Mouse (Mus musculus): ENCODE results near the gene Ddx19b.
A peak's percentile ranks its signal among the peaks of the same experiment; 100 is the strongest.
"Not testable (repeated sequence)": the region's sequence is repeated elsewhere in the genome, so short reads cannot be mapped to it uniquely, and the experiment has no call there.

Ddx19b gene

GRCm38 (mm10) chr8:111031572-111031971, at the start of gene Ddx19b:
Gene Ddx19b (minus strand): TSS chr8:111031751.
- no peak for DNase-seq (ENCODE audit: low spot score)

DNA sequence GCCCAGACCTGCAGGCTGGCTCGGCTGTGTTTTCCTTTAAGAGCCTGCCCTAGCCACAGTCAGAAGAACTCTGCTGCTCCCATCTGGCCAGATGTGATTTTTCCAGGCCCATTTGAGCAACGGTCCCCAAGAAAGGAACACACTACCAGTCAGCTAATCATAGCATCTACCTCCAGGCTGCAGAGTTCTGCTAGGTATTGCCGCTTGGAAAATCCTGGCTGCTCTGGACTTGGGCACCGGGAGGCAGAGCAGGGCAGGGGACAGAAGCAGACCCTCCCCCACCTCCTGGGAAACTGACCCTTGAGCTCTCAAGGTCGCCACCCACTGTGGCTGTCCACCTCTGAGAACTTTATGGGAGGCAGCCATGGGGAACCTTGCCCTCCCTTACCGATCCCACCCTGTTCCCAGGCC, 48.3 kb upstream of the Ddx19b start:
- DNase-seq (ENCODE audit: low spot score) = no peak

DNA sequence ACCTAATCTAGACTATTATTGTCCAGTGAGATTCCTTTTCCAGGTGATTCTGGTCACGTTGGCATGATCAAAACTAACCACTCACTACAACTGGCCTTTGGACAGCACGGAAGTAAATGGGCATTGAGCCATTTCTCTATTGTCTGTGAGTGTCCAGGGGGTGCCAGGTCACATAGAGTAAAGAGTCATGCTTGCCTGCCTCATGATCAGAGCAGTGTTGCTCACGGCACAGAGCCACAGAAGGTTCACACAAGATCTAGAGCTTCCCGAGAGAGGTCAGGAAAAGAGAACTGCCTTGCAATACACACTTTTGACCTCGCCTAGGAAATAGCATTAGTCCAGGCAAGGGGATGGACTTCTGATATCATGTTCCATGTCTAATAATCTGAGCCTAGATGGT, 47.9 kb upstream of the Ddx19b start:
- DNase-seq (ENCODE audit: low spot score) = no peak

DNA sequence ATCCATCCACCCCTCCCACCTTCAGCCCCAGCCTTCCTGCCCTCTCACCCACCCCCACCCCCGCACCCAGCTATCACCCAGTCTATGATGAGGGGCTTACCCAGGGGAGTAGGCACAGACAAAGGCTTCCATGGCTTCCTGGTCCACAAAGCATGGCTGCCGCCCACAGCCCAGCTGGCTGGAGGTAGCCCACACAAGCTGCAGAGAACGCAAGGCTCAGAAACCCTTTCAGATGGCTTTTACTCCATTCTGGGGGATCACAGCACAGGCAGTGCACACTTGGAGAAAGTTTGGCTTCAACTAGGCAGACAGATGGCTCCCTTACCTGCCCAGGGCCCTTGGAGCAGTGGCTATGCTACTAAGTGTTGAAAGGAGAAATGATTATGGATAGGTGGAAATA, 44.4 kb upstream of the Ddx19b start:
- DNase-seq (ENCODE audit: low spot score) = no peak

DNA sequence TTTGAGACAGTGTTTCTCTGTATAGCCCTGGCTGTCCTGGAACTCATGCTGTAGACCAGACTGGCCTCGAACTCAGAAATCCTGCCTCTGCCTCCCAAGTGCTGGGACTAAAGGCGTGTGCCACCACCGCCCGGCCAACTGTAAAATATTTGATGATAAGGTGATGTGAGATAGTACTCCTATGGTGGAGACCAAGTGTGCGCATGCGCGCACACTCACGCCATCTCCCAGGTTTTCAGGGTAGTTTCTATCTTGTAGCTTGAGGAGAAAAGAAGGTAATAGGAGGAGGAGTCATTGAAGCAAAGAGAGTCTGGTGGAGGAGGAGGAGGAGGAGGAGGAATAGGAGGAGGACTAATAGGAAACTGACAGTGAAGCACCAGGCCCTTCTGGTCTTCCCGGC, 37.1 kb upstream of the Ddx19b start:
- DNase-seq (ENCODE audit: low spot score) = not testable (repeated sequence)

DNA sequence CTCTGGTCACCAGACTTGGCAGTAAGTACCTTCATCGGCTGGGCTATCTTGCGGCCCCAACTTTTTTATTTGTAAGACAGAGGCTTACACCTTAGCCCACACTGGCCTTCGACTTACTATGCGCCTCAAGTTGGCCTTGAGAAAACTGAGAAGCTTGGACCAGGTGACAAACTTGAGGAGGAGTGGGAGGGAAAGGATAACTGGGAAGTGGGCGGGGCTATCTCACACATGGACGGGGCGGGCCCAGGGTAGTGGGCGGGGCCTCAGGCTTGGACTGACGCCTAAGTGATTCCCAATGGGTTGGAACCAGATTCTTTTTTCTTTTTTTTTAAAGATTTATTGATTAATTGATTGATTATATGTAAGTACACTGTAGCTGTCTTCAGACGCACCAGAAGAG, 35.9 kb upstream of the Ddx19b start:
- no peak for DNase-seq (ENCODE audit: low spot score)

DNA sequence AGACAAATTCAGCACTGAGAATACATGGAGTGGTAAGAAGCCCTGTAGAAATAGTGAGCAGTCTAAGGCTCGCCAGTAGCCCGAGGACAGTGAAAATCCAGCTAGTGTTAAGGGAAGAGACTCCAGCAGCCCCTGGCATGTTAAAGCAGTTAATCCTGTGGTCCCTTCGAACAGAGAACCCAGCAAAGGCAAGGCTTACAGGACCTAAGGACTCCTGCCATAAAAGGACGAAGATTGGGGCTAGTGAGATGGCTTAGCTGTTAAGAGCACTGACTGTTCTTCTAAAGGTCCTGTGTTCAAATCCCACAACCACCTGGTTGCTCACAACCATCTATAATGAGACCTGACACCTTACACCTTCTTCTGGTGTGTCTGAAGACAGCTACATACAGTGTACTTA, 34.8 kb upstream of the Ddx19b start:
- no peak for DNase-seq (ENCODE audit: low spot score)

DNA sequence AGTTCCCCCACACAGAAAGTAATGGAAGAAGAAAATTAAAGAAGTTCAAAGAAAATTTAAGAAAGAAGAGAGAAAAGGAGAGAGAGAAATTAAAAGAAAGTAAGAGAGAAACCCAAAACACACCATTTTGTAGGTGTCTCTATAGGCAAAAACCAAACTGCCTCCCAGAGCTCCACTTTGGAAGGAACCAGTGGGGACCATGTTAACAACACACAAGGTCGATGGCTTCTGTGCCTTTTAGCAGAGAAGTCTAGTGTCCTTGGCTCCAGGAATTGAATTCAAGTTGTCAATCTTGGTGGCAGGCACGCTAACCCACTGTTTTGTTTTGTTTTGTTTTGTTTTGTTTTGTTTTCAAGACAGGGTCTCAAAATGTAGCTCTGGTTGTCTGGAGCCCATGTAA, 31.3 kb upstream of the Ddx19b start:
- no peak for DNase-seq (ENCODE audit: low spot score)

DNA sequence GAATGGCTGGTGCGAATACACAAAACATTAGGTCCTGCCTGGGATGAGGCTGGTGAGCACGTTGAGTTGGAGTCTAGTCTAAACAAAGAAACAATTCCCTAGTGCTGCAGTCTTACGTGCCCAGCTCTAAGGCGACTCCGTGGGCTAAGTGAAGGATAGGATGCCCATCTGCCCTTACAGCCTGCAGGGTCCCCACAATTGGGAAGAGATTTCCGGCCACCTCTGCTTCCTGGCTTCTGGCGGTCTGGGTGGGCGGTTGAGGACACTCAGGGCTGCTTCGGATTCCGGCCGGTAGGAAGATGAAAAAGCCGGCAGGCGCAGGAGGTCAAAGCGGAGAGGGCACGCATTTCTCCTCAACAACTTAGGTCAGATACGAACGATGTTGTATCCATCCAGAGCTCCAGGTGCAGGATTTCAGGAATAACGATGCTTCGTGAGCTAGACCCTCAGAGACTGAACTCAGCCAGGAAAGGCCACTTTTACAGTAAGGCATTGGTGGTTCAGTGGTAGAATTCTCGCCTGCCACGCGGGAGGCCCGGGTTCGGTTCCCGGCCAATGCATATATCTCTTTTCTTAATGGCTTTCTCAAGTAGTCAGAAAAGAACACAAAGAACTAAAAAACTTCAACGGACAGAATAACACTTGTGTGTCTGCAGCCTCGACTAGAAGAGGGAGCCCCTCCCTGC, 30.7 kb upstream of the Ddx19b start:
- DNase-seq (ENCODE audit: low spot score) = peak; percentile 86

DNA sequence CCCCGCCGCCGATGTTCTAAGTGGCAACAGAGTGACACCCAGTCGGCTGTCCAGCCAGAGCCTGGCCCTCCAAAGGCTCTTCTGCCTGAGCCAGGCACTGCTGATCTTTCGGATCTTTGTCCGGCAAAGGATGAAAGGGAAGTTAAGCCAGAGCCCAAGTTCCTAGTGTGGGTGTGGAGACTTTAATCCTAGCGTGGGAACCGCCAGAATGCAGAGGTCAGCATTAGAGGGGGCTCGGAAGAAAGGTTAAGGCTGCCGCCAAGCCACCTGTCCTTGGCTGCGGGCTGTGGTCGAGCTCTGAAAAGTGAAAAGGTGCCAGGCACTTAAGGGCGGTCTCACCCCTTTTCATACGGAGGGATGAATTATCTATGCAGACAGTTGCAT, 30.1 kb upstream of the Ddx19b start:
- DNase-seq (ENCODE audit: low spot score) = no peak

- no peak for DNase-seq (ENCODE audit: low spot score)
These were observed 27.5 kb upstream of the Ddx19b start for GRCm38 (mm10) chr8:111058946-111059572.

- no peak for DNase-seq (ENCODE audit: low spot score)
These were observed 25.2 kb upstream of the Ddx19b start for GRCm38 (mm10) chr8:111056691-111057293.

DNA sequence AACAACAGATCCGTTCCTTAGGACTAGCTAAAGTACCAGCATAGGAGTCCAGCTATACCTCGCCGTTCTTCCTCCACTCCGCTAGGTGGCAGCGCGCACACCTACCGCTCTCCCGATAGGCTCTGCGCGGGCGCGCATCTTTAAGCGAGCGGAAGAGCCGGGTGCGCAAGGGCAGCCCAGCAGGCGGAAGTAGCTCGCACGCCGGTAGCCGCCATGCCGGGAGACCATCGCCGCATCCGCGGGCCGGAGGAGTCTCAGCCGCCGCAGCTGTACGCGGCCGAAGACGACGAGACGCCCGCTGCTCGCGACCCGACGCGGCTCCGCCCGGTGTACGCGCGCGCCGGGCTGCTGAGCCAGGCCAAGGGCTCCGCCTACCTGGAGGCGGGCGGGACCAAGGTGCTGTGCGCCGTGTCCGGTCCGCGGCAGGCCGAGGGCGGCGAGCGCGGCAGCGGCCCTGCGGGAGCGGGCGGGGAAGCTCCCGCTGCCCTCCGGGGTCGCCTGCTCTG, 24.7 kb upstream of the Ddx19b start, which contains the start of gene Exosc6:
Gene Exosc6 (plus strand): TSS at position 182 of the 506 bp plus-strand sequence.
- peak; percentile 93 for DNase-seq (ENCODE audit: low spot score)

GRCm38 (mm10) chr8:111055661-111056060, 24.1 kb upstream of the Ddx19b start:
- DNase-seq (ENCODE audit: low spot score) = no peak

DNA sequence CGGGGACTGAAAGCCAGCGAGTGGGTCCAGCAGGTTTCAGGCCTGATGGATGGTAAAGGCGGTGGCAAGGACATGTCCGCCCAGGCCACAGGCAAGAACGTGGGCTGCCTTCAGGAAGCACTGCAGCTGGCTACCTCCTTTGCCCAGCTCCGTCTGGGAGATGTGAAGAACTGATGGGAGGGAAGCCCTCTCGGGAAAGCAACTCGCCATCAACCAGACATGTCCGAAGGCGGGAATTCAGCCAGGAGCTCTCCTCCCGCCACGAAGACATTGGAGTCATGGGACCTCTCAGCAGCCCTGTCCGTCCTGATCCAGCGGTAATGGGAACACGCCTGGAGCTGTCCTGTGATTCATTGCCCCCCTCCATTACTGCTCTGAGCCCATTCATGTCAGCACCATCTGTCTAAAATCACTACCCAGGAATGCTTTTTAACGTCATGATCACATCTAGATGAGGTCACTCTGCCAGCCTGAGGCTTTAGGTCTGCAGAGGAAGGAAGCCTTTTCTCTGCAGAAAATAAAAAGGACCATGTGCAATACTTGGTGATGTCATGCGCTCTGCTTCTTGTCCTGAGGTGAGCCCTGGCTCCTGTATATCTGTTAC, 23.6 kb upstream of the Ddx19b start:
- no peak for DNase-seq (ENCODE audit: low spot score)

- no peak for DNase-seq (ENCODE audit: low spot score)
These were observed 22.4 kb upstream of the Ddx19b start for GRCm38 (mm10) chr8:111053827-111054518.

- no peak for DNase-seq (ENCODE audit: low spot score)
These were observed 17.6 kb upstream of the Ddx19b start for GRCm38 (mm10) chr8:111049106-111049505.

DNA sequence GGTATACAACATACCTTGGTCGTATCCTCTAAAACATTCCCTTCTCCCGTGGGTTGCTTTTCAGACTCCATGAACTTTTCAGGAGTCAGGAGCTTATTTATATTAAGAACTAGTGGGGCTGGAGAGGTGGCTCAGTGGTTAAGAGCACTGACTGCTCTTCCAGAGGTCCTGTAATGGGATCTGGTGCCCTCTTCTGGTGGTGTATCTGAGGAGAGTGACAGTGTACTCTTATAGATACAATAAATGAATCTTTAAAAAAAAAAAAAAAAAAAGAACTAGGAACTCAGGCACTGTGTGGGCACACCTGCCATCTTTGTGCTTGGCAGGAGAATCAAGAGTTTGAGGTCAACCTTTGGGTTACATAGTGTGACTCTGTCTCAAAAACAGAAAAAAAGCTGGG, 17.1 kb upstream of the Ddx19b start:
- DNase-seq (ENCODE audit: low spot score) = no peak

DNA sequence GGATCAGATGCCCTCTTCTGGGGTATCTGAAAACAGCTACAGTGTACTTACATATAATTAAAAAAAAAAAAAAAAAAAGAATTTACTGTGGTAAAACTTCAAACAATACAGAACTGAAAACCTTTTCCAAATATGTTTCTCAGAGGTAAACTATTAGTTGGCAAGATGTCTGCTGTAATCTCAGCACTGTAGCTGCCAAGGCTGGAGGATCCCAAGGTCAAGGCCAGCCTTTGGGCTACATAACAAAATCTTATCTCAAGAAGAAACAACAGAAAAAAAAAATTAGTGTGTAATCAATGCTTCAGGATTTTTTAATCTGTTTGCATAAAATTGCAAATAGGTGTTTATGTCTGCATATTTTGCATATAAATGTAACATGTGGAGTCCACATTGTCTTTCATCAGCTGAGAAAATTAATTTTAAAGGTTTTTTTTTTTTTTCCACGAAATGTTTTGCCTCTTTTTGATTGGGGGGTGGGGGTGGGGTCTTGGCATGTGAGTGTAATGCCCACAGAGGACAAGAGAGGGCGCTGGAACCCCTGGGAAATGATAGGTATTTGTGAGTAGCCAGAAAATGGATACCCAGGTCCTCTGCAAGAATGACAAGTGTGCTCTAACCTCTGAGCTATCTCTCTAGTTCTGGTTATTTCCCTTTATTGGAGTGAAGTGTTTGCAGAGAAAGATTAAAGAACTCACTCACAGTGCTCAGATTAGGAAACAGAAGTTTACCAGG, 12.6 kb upstream of the Ddx19b start:
- no peak for DNase-seq (ENCODE audit: low spot score)

DNA sequence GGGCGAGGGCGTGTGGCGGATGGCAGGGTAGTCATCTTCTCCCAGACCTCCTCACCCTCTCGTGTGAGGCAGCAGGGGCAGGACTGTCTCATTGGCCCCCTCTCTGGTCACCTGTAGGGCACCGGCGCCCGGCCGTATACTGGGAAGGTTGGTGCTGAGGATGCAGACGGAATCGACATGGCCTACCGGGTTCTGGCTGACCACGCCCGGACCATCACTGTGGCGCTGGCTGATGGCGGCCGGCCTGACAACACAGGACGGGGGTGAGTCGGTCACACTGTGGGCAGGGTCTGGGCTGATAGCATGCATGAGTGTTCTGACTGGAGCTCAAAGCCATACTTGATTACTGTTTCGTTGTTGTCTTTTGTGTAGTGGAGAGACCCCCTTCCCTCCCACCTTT, 11.0 kb upstream of the Ddx19b start:
- DNase-seq (ENCODE audit: low spot score) = no peak

DNA sequence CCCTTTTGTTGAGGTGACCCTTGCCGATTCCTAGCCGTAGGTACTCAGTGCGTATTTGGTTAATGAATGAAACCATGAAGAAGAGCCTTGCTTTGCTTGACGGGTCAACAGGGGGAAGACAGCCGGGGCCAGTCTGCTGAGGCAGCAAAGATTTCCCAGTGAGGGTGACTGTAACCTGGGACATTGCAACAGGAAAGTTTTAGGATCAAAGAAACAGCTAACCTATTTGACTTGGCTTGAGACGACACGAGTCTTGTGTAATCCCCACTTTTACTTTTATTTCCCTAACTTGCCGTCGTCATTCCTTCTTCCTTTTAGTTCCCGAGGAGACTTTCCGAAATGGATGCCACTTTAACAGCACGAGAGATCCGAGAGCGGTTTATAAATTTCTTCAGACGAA, 5.0 kb upstream of the Ddx19b start:
- DNase-seq (ENCODE audit: low spot score) = no peak

DNA sequence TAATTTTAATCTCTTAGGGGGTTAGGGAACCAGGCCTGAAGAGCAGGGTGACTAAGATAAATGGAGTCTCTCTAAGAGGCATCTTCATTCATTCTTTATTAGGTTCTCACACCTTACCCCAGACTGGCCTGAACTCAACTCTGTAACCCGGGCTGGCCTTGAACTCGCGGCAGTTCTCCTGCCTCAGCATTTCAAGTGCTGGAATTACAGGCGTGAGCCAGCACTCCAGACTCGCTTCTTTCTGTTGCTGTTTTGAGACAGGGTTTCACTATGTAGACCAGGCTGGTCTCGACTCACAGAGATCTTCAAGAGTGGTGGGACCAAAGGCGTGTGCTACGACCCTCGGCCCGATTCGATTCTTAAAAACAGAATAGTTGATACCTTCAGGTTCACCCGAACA, 2.7 kb upstream of the Ddx19b start:
- no peak for DNase-seq (ENCODE audit: low spot score)

Data from lung, postnatal 25 days (tissue).